Mouse (Mus musculus) lung, embryonic 15.5 days (tissue): Measurements from ENCODE around the gene Gm20661. TPM values are rescaled to one million over a fixed set of nuclear protein-coding genes. Genes with fewer than 3 reads are reported as not detected.

Source experiments
- ATAC-seq: fragments of 200-750 bp; cut with Nextera tagmentation; 2 replicates; pipeline ENCODE4 v1.8.0; 2017; ENCODE audit warnings: moderate number of reproducible peaks, borderline replicate concordance; ENCODE audit not compliant: low FRiP score, low TSS enrichment; ENCODE audit errors: extremely low read depth
- H3K27ac ChIP-seq: fragments of 300-500 bp; sonication (generic); 2 replicates; pipeline ENCODE4 v1.5.1; 2015; ENCODE audit warnings: moderate library complexity, mild to moderate bottlenecking, inconsistent platforms
- H3K27me3 ChIP-seq: fragments of 300-500 bp; sonication (generic); 2 replicates; pipeline ENCODE4 v1.6.1; 2015; ENCODE audit warnings: inconsistent platforms
- H3K36me3 ChIP-seq: fragments of 300-500 bp; sonication (generic); 2 replicates; pipeline ENCODE4 v1.6.1; 2015; ENCODE audit warnings: inconsistent platforms
- H3K4me1 ChIP-seq: fragments of 300-500 bp; sonication (generic); 2 replicates; pipeline ENCODE4 v1.6.1; 2015; ENCODE audit warnings: inconsistent platforms
- H3K4me2 ChIP-seq: fragments of 300-500 bp; sonication (generic); 2 replicates; pipeline ENCODE4 v1.6.1; 2015; ENCODE audit warnings: inconsistent platforms, mild to moderate bottlenecking, moderate library complexity
- H3K4me3 ChIP-seq: fragments of 300-500 bp; sonication (generic); 2 replicates; pipeline ENCODE4 v1.5.1; 2015; ENCODE audit warnings: mild to moderate bottlenecking, inconsistent platforms
- H3K9ac ChIP-seq: fragments of 300-500 bp; sonication (generic); 2 replicates; pipeline ENCODE4 v1.6.1; 2015; ENCODE audit warnings: inconsistent platforms
- H3K9me3 ChIP-seq: fragments of 300-500 bp; sonication (generic); 2 replicates; pipeline ENCODE4 v1.6.1; 2016; ENCODE audit warnings: inconsistent platforms
- WGBS: fragments of 180-500 bp; shearing (Covaris S2); methylation state at CpG from one replicate; pipeline ENCODE4 v1.1.7; 2015; 5-methylcytosine and 5-hydroxymethylcytosine counted together
- polyA plus RNA-seq: library from polyadenylated mRNA; unstranded; fragments of >200 nt; fragmentation: Nextera tagmentation; extraction: Ambion mirVana; gene quantifications from 2 replicates; pipeline ENCODE4 v1.2.1, GENCODE M21; 2015

The Gm20661 gene
- polyA plus RNA-seq, 1 experiment from 2014 or later, result 3.6 TPM

DNA sequence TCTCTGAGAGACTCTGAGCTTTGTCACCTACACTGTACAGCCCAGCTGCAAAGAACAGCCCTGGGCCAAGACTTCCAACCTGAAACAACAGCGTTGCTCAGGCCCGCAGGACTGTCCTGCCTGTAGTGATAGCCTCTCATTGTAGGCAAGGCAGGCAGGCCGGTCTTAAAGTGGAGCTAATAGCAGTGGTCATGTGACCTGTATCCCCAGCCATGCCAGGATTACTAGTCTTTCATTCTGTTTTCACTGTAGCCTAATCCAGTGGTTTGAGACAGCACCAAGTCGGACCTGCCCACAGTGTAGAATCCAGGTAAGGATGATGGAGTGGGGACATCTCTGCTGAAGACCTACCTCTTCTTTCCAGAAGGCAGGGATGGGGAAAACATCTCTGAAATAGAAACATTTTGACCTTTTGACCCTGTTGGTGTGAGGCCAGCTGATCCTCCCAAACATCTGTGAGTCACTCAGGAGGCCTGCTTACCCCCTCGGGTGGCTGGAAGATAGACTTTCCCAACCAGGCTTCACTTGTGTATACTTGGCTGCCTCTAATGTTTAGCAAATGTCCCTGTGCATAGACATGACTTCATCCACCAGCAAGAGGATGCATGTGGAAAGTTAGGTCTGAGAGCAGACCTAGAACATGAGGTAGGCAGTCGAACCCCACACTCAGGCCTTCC is 27.1 kb upstream of the Gm20661 start:
- Histone ChIP-seq H3K27ac (no peak overlapping the region), H3K9ac (no peak overlapping the region), H3K4me2 (no peak overlapping the region), H3K9me3 (no peaks in the 10 kb centered on the region), H3K36me3 (peaks cover 31% of the 10 kb centered on the region), H3K4me3 (no peak overlapping the region), H3K27me3 (no peaks in the 10 kb centered on the region), H3K4me1 (peaks cover 19% of the 10 kb centered on the region)
- ATAC-seq, result no peak
- 74% methylated on average over 6 of the region's 6 CpGs for WGBS

DNA sequence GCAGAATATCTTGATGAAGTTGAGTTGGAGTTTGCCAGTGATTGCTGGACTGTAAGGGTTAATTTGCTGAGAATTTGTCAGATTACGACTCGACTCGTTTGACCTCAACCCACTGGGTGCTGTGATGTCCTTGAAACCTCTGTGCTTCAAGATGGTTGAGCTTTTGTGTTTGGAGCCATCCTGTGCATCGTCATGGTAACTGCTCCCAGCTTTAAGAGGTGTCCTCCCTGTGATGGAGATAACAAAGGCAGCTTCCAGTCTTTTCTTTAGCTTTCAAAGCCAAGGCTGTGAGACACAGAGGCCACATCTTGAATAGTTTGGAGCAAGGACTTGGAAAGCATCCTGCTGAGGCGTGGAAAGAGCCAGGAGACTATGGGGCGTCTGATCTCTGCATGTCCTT is 25.7 kb upstream of the Gm20661 start:
- Histone ChIP-seq H3K9ac (no peak overlapping the region), H3K9me3 (no peaks in the 10 kb centered on the region), H3K4me3 (no peak overlapping the region), H3K4me1 (peaks cover 10% of the 10 kb centered on the region), H3K27me3 (no peaks in the 10 kb centered on the region), H3K36me3 (peaks cover 44% of the 10 kb centered on the region), H3K27ac (no peak overlapping the region), H3K4me2 (no peak overlapping the region)
- 57% methylated on average over 6 of the region's 6 CpGs for WGBS
- no peak for ATAC-seq

DNA sequence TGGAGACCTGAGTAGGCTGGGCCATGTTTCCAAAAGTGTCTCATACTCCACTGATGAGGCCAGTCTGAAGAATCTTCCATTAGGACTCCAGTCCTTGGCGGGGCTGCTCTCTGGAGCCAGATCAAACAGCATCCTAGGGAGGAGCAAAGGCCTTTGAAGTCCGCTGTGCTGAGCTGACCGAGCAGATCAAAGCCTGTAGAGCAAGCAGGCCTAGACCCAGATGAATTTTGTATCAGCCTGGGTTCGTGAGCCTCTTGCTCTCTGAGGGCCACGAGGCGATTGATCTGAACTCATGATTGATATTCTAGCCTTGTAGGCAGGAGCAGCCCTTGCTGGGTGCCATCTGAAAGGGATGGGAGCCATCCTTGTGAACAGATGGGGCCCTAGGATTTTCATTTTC is 23.0 kb upstream of the Gm20661 start:
- H3K4me1 ChIP-seq, result peaks cover 10% of the 10 kb centered on the region; the same call in 1 of the 2 replicates
- no peak for ATAC-seq
- H3K27ac ChIP-seq, result no peak overlapping the region
- H3K27me3 ChIP-seq, result no peaks in the 10 kb centered on the region
- H3K4me3 ChIP-seq, result no peak overlapping the region
- H3K9me3 ChIP-seq, result no peaks in the 10 kb centered on the region
- whole genome bisulfite sequencing, result 46% methylated on average over 6 of the region's 6 CpGs
- H3K36me3 ChIP-seq, result peaks cover 52% of the 10 kb centered on the region
- no peak overlapping the region for H3K9ac ChIP-seq
- no peak overlapping the region for H3K4me2 ChIP-seq

DNA sequence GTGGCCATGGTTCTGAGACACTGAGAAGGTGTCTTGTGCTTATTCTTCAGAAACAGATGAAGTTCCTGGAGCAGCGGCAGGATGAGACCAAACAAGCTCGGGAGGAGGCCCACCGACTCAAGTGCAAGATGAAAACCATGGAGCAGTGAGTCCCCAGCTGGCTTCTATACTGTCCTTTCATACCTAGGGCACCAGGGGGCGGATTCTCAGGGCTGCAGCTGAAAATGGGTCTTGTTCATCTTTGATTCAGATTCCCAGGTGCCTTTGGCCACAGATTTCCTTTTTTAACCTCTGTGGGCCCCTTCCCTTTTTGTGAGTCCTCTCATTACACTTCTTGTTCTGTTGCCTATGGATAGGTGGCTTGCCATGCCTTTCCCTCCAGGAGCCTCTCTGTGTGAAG is 21.9 kb upstream of the Gm20661 start:
- 64% methylated on average over 4 of the region's 4 CpGs for WGBS

DNA sequence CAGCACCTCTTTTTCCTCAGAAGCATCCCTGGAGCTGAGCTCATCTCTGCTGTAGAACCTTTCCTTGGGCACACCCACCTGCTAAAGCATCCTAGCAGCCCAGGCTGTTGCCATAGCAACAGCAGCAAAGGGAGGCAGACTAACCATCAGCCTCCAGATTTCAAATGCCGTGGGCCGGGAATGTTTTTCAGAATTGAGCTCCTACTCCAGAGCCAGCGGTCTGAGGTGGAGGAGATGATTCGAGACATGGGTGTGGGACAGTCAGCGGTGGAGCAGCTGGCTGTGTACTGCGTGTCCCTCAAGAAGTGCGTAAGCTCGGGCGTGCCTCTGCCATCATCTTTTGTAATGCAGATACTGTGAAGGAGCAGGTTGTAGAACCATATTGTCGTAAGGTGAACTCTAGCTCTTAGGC is 21.5 kb upstream of the Gm20661 start:
- no peak overlapping the region for H3K4me2 ChIP-seq
- no peak overlapping the region for H3K27ac ChIP-seq
- H3K4me1 ChIP-seq, result peaks cover 5% of the 10 kb centered on the region; the same call in 1 of the 2 replicates
- WGBS, result 89% methylated on average over 10 of the region's 10 CpGs
- no peak for ATAC-seq
- no peak overlapping the region for H3K4me3 ChIP-seq
- peaks cover 54% of the 10 kb centered on the region for H3K36me3 ChIP-seq
- H3K9me3 ChIP-seq, result no peaks in the 10 kb centered on the region
- H3K9ac ChIP-seq, result no peak overlapping the region
- no peaks in the 10 kb centered on the region for H3K27me3 ChIP-seq

More for the DNA sequence above, 21.9 kb upstream of the Gm20661 start:
- Histone ChIP-seq H3K27ac (no peak overlapping the region), H3K4me3 (no peak overlapping the region), H3K27me3 (no peaks in the 10 kb centered on the region), H3K9ac (no peak overlapping the region), H3K36me3 (peaks cover 54% of the 10 kb centered on the region), H3K4me2 (no peak overlapping the region), H3K9me3 (no peaks in the 10 kb centered on the region), H3K4me1 (peaks cover 7% of the 10 kb centered on the region; the same call in 1 of the 2 replicates)
- ATAC-seq, result no peak

DNA sequence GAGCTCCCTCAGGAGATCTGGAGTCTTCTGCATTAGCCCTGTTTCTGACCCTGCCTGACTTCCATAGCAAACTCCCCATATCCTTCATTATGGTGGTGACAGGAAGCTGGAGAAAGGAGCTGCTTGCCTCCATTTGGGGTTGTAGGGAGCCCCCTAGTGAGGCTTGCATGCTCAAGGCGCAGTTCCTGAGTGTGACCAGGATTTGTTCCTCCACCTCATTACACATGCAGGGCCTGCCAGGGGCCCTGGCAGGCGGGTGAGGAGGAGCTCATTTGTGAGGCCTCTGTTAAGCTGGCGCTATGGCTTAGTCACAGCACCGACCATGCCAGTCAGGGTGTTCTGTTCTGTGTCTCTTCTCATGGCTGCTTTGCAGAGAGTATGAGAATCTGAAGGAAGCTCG is 21.0 kb upstream of the Gm20661 start:
- Histone ChIP-seq H3K9me3 (no peaks in the 10 kb centered on the region), H3K27ac (no peak overlapping the region), H3K4me2 (no peak overlapping the region), H3K4me3 (no peak overlapping the region), H3K4me1 (peaks cover 5% of the 10 kb centered on the region; the same call in 1 of the 2 replicates), H3K36me3 (peaks cover 51% of the 10 kb centered on the region), H3K27me3 (no peaks in the 10 kb centered on the region), H3K9ac (no peak overlapping the region)
- no peak for ATAC-seq
- whole genome bisulfite sequencing, result 48% methylated on average over 5 of the region's 5 CpGs

DNA sequence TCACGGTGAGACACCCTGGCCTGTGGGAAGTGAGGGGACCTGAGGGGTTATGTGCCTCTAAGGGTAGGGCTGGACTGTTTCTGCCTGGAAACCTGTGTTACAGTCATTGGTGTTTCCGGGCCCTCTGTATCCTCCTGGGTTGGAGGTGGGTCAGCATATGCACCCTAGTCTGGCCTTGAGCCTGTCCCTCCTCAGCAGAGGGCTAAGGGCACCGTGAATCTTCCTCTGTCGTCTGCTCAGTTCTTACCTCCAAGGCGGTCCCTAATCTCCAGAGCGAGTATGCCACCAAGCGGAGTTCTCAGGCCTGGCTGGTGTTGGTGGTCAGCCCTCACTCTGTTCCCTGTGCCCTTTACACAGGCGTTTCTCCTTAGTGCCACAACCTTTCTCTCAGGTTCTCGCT is 19.9 kb upstream of the Gm20661 start:
- peaks cover 42% of the 10 kb centered on the region for H3K36me3 ChIP-seq

DNA sequence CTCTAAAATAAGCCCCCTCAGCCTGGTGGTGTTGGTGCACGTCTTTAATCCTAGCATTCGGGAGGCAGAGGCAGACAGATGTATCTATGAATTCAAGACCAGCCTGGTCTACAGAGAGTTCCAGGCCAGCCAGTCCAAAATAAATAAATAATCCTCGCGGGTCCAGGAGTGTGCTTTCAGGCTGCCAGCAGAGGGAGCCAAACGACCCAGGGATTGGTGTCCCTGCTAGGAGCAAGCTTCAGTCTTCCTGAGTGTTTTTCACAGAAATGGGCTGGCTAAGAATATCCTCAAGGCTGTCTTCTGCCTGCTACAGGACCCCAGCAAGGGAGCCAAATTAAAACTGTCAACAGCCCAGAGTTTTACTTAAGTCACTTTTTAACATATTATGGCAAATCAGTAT is 19.2 kb upstream of the Gm20661 start:
- H3K36me3 ChIP-seq, result peaks cover 42% of the 10 kb centered on the region
- H3K4me1 ChIP-seq, result peaks cover 5% of the 10 kb centered on the region; the same call in 1 of the 2 replicates
- WGBS, result 13% methylated on average over 5 of the region's 5 CpGs
- no peak overlapping the region for H3K4me3 ChIP-seq
- no peak overlapping the region for H3K4me2 ChIP-seq
- peak; percentile 55; the same call in 1 of the 2 replicates for ATAC-seq
- H3K27me3 ChIP-seq, result no peaks in the 10 kb centered on the region
- H3K9ac ChIP-seq, result no peak overlapping the region
- no peak overlapping the region for H3K27ac ChIP-seq
- H3K9me3 ChIP-seq, result no peaks in the 10 kb centered on the region

More for the DNA sequence above, 19.9 kb upstream of the Gm20661 start:
- H3K4me1 ChIP-seq, result peaks cover 5% of the 10 kb centered on the region; the same call in 1 of the 2 replicates
- H3K9me3 ChIP-seq, result no peaks in the 10 kb centered on the region
- H3K9ac ChIP-seq, result no peak overlapping the region
- 90% methylated on average over 9 of the region's 9 CpGs for WGBS
- no peak for ATAC-seq
- H3K27me3 ChIP-seq, result no peaks in the 10 kb centered on the region
- no peak overlapping the region for H3K4me2 ChIP-seq
- no peak overlapping the region for H3K4me3 ChIP-seq
- no peak overlapping the region for H3K27ac ChIP-seq

DNA sequence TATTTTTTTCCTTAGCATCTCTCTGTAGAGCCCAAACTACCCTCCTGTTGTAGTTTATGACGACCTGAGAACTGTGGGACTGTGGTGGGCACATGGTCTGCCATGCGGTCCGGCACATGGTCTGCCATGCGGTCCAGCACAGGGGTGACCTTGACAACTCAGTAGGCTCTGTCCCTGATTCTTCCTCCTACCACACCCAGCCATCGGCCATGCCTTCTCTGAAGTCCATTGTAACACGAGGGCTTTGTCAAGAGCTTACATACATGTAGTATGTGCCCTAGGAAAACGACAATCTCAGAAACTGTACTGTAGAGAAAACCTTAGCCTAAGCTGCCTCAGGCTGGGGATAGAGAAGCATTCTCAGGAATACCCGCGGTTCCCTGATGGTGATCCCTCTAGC is 18.2 kb upstream of the Gm20661 start:
- 90% methylated on average over 9 of the region's 9 CpGs for WGBS
- Histone ChIP-seq H3K4me3 (no peak overlapping the region), H3K27me3 (no peaks in the 10 kb centered on the region), H3K4me2 (no peak overlapping the region), H3K27ac (no peak overlapping the region), H3K4me1 (peaks cover 5% of the 10 kb centered on the region; the same call in 1 of the 2 replicates), H3K9me3 (no peaks in the 10 kb centered on the region), H3K36me3 (peaks cover 40% of the 10 kb centered on the region), H3K9ac (no peak overlapping the region)
- ATAC-seq, result no peak

DNA sequence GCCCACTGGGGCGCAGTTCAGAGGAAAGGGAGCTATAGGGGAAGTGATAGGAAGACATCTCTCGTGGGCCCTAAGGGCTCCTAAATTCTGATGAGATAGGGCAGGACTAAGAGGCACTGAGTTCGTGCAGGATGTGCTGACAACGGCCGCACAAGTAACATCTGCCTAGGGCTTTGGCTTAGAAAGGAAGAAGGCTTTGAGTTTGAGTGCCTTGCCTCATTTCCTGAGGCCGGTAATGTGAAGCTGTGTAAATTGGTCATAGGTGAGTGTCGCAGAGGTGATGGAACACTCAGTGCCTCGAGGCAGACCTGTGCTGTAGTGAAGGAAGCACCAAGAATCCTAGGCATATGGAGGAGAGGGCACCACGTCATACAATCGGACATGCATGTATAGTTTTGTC is 16.2 kb upstream of the Gm20661 start:
- ATAC-seq, result no peak
- H3K36me3 ChIP-seq, result peaks cover 27% of the 10 kb centered on the region
- no peak overlapping the region for H3K27ac ChIP-seq
- H3K4me1 ChIP-seq, result peaks cover 9% of the 10 kb centered on the region; the same call in 1 of the 2 replicates
- no peaks in the 10 kb centered on the region for H3K27me3 ChIP-seq
- H3K4me2 ChIP-seq, result no peak overlapping the region
- no peak overlapping the region for H3K9ac ChIP-seq
- no peaks in the 10 kb centered on the region for H3K9me3 ChIP-seq
- WGBS, result 80% methylated on average over 10 of the region's 10 CpGs
- no peak overlapping the region for H3K4me3 ChIP-seq

DNA sequence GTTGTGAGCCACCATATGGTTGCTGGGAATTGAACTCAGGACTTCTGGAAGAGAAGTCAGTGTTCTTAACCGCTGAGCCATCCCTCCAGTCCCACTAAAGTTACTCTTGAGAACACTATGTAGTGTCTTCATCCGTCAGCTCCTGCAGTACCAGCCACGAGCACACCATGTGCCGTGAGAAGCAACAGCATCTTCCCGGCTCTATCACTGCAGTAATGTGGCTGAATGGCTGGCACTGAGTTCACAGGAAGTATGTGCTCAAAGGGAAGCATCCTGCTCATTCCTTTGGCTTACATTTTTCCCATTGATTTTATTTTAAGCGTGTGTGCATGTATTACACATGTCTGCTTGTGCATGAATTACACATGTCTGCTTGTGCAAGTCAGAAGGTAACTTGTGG is 15.4 kb upstream of the Gm20661 start:
- Histone ChIP-seq H3K9ac (no peak overlapping the region), H3K27me3 (no peaks in the 10 kb centered on the region), H3K4me3 (no peak overlapping the region), H3K9me3 (no peaks in the 10 kb centered on the region), H3K36me3 (peaks cover 21% of the 10 kb centered on the region), H3K4me2 (no peak overlapping the region), H3K4me1 (peaks cover 11% of the 10 kb centered on the region; the same call in 1 of the 2 replicates), H3K27ac (no peak overlapping the region)
- 81% methylated on average over 6 of the region's 6 CpGs for WGBS
- ATAC-seq, result no peak

DNA sequence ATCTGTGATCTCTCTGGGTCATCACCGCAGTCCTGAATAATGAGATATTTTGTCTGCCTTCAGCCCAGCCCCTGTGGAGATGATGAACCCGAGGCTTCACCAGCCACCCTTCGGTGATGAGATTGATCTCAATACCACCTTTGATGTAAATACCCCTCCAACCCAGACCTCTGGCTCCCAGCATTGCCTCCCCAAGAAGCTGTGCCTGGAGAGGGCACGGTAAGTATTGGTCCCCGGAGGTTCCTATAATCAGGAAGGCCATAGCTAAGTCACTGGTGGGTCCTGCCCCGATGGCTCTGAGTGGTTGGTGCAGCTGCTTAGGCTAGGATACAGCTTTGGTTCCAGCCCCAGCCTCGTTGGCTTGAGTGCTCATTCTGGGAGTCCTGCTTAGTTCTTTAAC is 14.3 kb upstream of the Gm20661 start:
- Histone ChIP-seq H3K4me3 (no peak overlapping the region), H3K9ac (no peak overlapping the region), H3K4me1 (peaks cover 11% of the 10 kb centered on the region; the same call in 1 of the 2 replicates), H3K27ac (no peak overlapping the region), H3K36me3 (peaks cover 17% of the 10 kb centered on the region), H3K9me3 (no peaks in the 10 kb centered on the region), H3K27me3 (no peaks in the 10 kb centered on the region), H3K4me2 (no peak overlapping the region)
- no peak for ATAC-seq
- WGBS, result 86% methylated on average over 7 of the region's 7 CpGs
